Mouse (Mus musculus) thymus, postnatal 36 days (tissue): ENCODE data around the gene Cd248.
"Not testable (repeated sequence)": the region's sequence is repeated elsewhere in the genome, so short reads cannot be mapped to it uniquely, and the experiment has no call there.

Source experiments
- DNase-seq, 2 experiments: peaks; one replicate each; pipeline ENCODE4 v3.0.0; 2022; ENCODE audit warnings: mixed read lengths in 2 of 2

The Cd248 gene

DNA sequence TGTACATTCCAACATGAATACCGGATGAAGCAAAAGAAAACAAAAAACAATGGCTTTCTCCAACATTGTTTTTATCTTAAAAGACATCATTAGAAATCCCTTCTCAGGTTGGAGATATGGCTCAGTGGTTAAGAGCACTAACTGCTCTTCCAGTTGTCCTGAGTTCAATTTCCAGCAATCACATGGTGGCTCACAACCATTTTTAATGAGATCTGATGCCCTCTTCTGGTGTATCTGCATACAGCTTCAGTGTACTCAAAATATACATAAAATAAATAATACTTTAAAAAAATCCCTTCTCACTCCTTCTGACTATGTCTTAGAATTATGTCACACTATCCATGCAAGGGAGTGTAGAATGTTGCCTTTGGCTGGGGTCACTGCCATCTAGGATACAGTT, 11.4 kb downstream of the Cd248 start:
- no peak for DNase-seq

DNA sequence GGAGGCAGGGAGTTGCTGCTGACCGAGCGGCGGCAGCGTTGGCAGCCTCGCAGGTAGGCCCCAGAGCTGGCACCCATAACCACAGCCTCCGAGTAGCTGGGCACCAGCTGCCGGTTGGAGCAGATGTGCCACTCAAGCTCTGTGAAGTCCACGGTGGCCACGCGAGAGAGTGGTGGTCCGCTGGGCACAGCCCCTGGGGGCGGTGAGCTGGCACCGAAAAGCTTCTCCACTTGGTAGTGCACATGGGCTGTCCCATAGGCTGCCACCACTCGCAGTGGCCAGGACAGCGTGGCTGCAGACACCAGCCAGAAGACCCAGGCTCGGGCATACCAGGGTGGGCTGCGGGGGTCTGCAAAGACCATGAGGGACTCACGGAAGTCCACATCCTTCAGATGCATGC, 14.1 kb downstream of the Cd248 start:
- DNase-seq, result no peak

DNA sequence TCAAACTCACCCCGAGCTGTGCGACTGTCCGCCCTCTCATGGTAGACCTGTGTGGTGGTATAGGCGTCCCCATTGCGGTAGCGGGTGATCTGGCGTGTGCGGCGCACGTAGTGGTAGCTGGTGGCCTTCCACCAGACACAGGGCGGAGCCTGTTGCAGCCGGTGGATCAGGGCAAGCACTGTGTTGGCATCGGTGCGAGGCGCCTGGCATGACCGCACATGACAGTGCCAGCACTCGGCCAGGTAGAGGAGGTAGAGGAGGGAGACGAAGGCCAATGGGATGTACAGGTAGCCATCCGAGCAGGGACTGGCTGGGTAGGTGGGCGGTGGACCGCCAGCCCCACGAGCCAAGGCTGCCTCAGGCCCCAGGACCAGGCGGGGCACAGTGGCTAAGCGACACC, 14.7 kb downstream of the Cd248 start:
- no peak for DNase-seq

DNA sequence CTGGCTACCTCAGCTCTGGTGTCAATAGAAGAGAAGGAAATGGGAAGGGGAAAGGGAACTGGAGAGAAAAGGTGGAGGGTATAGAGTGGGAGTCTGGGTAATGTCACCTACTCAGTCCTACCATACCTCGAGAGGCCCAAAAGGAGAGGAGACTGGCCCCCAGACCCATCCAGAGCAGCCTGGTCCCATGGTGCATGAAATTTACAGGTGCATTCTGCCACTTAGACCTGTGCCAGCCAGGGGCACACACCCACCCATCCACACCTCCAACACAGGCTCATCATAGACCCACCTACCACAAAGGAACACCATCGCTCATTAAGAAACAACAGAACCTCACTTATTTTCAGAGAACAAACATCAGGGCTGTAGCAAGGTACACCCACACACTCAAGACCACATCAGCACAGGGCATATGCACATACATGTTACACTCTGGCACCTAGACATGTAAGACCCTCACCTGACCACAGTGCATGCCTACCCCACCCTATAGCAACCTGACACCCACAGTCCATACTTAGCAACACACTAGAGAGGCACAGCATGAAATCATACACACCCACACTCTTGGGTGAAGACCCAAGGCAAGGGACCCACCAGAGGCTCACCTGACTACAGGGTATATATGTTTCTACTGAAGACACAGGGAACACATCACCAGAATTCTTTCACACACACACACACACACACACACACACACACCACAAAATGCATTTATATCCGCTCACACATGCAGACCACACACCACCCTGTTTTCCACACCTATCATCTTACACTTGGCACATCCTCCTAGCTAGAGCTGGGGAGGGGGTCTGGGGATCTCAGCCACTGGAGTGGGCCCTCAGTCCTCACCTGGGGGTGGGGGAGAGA, 16.3 kb downstream of the Cd248 start:
- DNase-seq, result no peak

DNA sequence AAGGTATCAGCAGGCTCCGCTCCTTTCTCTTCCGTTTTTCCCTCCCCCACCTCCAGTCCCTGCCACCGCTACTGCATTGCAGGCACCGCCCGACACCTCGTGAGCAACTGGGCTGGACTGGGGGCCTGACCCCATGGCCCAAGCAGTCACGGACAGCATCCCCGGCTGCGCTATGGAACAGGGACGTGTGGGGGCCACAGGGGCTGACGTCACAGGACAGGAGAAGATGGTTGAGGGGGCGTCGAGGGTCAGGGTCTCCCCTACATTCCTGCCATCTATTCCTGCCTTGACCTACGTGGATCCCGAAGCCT, 16.9 kb downstream of the Cd248 start:
- DNase-seq, result no peak

DNA sequence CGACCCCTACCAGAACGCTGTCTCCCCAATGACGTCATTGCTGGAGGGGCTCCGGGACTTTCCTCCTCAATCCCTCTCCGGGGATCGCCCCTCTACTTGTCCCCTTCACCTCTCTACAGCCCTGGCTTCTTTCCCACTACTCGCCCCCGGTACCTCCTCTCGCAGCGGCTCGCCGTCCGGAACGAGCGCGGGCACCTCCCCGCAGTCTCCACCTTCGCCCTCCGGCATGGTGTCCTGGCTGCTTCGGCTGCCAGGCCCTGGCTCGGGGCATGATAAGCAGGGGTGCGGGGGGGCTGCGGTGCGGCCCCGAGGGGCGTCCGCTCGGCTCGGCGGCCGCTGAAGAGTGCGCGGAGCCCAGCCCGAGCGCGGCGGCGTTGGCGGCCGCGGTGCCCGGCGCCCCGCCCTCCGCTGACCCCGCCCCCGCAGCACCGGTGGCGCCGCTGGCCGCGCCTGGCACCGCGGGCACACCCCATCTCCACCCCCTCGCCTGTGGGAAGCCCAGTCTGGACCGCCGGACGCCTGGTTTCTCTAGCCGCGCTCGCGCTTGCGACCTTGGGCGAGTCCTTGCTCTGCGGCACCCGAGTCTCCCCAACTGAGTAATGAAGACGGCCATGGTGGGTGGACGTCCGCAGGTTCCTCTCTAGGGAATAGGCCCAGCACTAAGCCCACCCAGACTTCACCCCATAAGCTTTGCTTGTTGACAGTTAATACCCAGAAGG, 17.4 kb downstream of the Cd248 start, which contains the start of gene Tmem151a:
Gene Tmem151a, minus strand, starts transcription at position 387 of the 719 bp plus-strand sequence.
- no peak for DNase-seq

DNA sequence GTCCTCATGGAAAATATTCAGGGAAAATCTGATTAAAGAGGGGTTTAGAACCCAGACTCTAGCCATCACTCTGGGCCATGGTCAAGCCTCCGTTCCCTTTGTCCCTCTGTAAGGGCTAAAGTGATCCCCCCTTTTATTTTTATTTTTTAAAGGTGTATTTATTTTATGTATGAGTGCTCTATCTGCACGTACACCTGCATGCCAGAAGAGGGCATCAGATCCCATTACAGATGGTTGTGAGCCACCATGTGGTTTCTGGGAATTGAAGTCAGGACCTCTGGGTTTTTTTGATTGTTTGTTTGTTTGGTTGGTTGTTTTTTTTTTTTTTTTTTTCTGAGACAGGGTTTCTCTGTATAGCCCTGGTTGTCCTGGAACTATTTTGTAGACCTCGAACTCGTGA, 18.7 kb downstream of the Cd248 start:
- DNase-seq, result not testable (repeated sequence)

DNA sequence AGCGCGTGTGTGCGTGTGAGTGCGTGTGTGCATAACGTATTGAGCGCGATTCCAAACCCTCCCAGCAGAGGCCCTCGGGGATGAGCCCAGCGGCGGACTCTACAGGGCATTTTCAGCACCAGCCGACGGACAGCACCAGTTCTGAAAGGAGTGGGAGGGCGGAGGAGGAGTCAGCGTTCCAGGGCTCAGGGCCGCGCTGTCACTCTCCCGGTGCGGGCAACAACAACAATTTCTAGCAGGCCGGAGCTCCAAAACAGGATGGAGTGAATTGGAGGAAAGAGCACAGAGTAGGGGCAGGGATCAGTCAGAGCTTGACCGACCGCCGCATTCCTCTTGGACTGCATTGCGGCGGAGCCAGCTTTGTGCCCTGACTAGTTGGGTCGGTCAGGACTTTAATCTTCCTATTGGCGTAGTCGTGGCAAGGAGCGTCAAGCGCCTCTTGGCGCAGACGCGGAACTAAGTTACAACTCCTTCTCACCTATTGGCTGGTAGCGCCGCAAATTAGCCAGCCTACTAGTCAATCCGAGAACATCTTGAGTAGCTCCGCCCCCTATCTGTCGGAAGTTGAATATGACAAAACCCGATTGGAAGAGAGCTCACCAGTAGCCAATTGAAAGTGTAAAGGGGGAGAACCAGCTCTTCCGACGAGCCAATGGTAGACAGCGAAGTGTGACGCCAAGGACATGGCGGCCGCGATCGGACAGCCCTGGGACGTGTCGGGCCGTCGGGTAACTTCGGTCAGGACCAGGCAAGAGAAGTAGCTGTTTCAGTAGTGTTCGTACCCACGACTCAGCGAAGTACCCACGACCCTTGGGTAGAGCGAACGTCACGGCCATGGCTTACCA, 20.2 kb downstream of the Cd248 start, which contains the start of gene Yif1a:
Gene Yif1a, plus strand, starts transcription at position 655 of the 845 bp plus-strand sequence.
- DNase-seq, result peak; percentile 87 to 89

DNA sequence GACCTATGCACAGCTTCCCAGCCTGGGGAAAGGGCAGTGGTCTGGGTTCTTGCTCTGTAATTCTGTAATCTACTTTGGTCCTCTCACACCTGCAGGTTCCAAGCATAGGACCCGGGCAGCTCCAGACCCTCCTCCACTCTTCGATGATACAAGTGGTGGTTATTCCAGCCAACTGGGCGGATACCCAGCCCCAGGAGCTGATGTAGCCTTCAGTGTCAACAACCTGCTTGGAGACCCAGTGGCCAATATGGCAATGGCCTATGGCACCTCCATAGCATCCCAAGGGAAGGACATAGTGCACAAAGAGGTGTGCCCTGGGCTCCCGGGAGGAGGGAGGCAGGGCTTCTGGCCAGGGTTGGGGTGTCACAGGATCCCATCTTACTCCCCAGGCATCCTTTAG, 21.4 kb downstream of the Cd248 start:
- DNase-seq, result no peak

DNA sequence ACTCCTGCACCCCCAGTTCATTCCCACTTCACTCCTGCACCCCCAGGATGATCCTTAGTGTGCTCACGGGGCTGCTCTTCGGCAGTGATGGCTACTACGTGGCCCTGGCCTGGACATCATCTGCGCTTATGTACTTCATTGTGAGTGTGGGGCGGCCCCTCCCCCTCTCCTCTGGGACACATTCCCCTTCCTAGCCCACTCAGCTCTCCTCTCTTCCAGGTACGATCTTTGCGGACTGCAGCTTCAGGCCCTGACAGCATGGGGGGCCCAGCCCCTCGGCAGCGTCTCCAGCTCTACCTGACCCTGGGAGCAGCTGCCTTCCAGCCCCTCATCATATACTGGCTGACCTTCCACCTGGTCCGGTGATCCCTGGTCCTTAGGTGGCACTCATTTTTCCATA, 24.2 kb downstream of the Cd248 start:
- DNase-seq, result no peak

DNA sequence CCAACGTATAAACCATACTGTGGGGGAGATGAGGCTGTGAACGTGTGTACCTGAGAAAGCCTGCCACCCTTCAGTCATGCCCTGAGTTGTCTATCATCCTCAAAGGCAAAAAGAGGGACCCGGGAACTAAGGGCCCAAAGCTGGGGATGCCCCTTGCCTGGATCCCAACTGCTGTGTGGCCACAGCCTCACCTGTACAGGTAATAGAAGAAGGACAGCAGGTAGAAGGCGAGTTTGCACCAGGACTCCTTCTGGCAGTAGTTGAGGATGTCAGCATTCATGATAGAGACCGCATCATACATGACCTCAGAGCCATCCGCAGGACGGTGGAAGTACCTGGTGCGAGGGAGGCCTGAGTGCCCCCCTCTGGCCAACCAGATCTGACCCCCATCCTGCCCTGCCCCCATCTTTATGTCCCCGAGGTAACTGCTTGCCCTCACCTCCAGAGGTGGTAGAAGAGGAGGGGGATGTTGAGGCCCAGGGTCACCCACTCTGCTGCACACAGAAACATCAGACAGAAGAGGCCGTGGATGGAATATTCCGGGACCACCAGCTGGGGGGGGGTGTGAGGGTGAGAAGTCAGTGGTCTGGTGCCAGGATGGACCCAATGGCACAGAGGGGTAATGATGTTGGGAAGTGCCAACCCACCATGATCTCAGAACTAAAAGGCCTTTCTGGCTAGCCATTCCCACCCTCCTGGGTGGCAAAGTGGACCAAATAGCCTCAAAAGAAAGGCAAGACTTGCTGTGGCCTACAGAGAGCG, 25.8 kb downstream of the Cd248 start:
- DNase-seq, result no peak

DNA sequence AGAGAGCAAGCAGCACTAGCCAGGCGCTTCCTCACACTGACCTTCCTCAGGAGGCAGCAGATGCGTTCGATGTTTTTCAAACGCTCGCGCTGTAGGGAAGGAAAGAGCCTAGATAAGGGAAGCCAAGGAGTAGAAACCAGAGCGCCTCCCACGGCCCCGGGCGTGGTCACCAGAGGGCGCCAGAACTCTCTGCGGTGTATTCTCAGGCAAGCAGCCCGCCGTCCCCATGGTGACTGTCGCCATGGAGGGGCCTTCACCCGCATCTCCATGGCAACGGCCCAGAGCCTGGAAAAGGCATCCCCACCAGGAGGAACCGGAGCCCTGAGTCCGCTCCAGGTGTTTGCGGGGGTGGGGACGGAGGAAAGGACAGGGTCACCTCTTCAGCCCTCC, 26.4 kb downstream of the Cd248 start:
- DNase-seq, result peak; percentile 86 to 88

DNA sequence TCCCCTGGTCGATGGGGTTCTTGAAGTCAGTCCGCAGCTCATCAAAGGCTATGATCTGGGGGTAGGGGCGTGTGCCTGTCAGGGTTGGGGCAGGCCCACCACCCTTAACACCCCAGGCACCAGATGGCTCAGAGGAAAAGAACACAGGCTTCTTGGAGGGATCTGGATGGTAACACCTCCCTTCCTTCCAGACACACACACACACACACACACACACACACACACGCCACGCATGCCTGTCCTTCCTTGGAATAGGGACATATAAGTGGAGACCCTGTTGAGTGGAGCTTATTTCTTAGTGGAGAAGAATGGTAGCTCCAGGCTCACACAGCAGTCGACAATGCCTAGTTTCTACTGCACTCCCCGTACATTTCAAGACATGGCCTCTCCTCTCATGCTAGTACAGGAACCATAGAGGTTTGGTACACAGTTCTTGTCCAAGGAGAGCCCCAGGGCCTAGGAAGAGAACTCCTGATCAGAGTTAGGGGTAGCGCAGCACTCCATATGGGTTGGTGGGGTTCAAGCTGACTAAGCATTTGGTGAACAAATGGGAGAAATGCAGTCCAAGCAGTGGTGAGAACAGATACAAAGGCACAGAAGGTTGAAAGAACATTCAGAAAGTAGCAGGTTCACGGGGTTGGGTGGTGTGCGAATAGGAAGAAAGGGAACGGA, 27.0 kb downstream of the Cd248 start:
- no peak for DNase-seq

DNA sequence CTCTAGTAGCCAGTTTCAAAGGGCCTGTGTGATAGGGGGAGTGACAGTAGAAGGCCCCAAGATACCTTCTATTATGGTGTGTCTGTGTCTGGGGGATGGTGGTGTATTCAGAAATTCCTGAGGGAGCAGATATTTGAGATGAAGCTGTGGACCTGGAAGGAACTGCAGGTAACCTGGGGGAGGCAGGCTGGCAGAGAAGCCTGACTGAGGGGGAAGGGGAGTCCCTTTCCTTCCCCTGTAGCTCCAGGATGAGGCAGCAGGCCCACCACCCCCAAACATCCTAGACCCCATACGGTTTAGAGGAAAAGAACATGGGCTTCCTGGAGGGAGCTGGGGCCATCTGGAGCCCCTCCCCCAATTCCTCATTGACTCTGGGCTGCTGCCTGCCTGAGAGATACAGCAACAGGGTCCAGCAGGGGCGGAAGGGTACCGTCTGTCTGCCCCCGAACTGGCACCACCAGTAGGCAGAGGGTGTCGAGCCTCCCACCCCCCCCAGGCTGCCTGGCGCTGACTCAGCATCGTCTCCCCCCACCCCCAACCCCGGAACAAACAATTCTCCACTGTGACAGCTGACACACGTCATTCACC, 28.1 kb downstream of the Cd248 start:
- DNase-seq, result no peak

DNA sequence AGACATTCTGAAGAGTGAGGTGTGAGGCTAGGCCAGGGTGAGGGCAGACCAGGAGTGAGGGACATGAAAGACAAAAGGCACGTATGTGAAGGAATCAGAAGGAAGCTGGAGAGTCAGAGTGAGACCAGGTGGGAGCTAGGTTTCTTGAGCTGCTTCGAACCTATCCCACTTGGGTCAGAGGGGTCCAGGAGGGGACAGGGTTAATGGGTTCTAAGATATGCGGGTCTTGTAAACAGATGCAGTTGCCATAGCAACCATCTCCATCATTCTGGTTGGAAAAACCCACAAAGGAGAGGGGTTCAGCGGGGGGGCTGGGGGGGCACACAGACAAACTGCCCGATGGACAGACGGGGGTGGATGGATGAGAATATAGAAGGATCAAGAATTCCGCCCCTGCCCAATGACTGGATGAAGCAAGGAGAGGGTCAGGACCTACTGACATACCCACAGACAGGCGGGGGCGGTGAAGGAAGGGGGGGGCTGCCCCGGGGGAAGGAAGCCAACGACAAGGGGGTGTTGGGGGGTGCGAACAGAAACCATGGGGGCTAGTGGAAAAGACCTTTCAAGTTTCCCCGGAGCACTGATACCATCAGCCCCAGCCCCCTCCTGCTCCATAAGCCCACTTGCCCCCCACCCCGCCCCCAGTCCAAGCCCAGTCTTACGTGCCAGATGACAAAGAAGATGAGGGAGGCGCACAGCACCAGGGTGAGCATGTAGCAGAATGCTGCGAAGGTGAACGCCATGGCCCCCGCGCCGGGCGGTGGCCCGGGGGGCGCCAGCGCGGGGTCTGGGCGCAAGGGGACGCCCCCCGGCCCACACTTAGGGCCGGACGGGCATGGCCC, 29.9 kb downstream of the Cd248 start:
- DNase-seq, result peak in 1 of 2 experiments; percentile 29

DNA sequence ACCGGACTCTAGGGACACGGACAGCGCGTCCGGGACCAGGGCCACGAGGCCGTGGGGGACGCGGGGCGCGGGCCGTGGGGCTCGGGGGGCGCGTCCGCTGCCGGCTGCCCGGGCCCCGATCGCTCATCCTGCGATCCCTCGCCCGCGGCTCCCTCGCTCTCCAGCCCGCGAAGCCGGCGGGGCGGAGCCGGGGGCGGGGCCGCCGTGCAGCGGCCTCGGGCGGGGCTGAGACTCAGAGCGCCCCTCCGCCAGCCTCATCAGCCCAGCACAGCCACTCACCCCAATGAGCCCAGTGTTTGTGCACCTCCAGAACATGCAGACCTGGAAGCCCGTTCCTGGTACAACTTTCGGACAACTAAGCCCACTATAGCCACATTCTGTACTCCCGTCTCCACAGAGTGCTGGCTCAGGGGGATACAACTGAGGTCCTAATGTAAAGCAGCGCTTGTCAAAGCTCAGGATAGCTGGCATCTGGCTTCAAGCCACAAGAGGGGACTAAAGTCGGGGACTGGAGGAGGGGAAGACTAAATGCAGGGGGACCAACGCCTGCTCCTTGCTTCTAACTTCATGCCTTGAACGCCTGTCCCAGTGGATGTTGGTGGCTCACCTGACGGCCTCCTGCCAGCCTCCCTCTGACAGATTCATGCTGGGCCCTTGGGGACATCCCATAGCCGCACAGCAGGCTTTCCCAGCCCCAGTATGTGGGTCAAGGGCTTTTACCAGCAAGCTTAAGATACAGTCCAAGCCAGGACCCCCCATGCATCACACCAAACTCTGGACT, 30.7 kb downstream of the Cd248 start, which contains the start of gene Cnih2:
Gene Cnih2, minus strand, starts transcription at position 159 of the 781 bp plus-strand sequence.
- peak; percentile 69 to 76 for DNase-seq

DNA sequence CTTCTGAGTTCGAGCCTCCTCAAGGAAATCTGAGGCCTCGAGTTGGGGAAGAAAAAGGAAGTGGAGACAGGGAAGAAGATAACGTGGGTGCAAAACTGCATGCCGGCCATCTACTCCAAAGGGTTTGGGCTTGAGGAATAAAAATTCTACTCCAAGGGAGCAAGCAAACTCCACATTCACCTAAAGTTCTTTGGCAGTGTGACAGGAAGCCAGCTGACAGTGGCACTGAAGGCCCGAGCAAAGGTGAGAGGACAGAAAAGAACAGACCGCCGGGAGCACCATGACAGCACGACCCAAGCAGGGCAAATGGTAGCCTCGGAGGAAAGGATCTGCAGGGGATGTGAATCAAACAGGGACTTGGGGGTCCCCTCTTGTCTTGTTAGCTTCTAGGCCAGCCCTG, 38.2 kb downstream of the Cd248 start:
- DNase-seq, result no peak

DNA sequence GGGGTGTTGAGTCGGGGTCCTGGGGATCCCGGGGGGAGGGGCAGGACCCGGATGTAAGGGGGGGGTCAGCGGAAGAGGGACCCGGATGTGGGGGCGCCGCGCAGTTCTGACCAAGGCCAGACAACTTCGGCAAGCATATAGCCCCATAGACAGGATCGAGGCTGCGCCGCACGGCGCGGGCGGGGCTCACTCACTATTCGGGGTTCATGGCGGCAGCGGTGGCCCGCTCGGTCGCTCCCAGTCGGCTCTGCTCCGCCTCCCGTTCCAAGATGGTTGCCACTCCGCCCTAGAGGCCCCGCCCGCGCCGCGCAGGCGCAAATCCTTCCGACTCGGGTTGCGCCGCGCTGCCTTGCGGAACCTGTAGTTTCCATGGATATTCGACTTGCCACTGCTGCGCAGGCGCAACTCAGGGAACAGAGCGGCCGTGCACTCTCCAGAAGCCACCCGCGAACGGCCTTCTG, 38.9 kb downstream of the Cd248 start, which contains the start of gene Rab1b:
Gene Rab1b, minus strand, starts transcription at position 342 of the 461 bp plus-strand sequence.
- peak; percentile 98 for DNase-seq

DNA sequence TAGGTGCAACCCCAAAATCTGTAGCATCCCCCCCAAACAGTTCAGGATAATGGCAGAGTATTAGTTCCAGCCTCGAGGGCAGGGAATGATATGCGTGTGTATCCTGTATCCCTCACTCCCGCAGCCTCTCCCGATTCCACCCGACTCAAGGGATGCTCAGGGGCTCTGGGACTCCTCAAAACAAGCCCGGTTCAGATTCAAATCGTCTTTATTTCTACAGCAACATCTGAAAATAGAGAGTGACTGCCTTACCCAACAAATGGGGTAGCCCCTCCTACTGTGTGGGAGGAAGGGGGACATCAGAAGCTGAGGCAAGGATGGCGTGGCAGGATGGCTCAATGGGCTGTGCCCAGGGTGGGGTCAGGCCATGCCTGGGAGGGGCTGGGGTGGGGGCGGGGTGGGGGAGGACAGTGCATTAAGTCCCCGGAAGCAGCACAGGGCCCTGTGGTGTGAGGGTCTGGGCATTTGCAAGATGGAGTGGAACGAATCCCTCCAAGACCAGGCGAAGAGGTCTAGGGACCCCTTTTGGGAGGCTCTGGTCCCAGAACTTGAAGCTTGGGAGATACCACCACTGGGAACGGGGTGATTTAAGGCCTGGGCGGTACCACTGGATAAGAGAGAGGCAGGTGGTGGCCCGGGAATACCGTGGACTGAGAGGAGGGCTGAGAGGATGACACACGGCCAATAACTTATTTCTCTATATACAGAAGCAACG, 39.8 kb downstream of the Cd248 start:
- peak in 1 of 2 experiments; percentile 23 for DNase-seq
